Mouse (Mus musculus) adrenal gland, postnatal 36 days (tissue): ENCODE measurements at regions not wholly inside any gene's neighbourhood (a gene's known extent, or its start where the extent isn't known, plus 50 kb on each side); places are given as distances from the start of the nearest gene placed in this dataset.

Source experiments
- DNase-seq, 2 experiments: peaks; one replicate each; pipeline ENCODE4 v3.0.0; 2021; ENCODE audit warnings: mixed read lengths in 1 of 2

GRCm38 (mm10) chr19:15800856-15801706 is 146.1 kb downstream of the Psat1 start:
- DNase-seq, result peak in 1 of 2 experiments; percentile 15

GRCm38 (mm10) chr19:15796466-15796865 is 150.7 kb downstream of the Psat1 start:
- DNase-seq, result peak; percentile 28 to 40

GRCm38 (mm10) chr19:15791942-15792341 is 155.2 kb downstream of the Psat1 start:
- no peak for DNase-seq

- no peak for DNase-seq
These were observed 155.7 kb downstream of the Psat1 start for GRCm38 (mm10) chr19:15791264-15791913.

- no peak for DNase-seq
These were observed 156.4 kb downstream of the Psat1 start for GRCm38 (mm10) chr19:15790620-15791263.

GRCm38 (mm10) chr19:15789741-15790140 is 157.4 kb downstream of the Psat1 start:
- DNase-seq, result no peak

- no peak for DNase-seq
These were observed 162.5 kb downstream of the Psat1 start for GRCm38 (mm10) chr19:15784644-15785043.

- DNase-seq, result no peak
These were observed 177.5 kb downstream of the Psat1 start for GRCm38 (mm10) chr19:15769651-15770050.

GRCm38 (mm10) chr19:15761086-15761485 is 186.1 kb downstream of the Psat1 start:
- DNase-seq, result no peak

GRCm38 (mm10) chr19:15745026-15745777 is 201.9 kb downstream of the Psat1 start:
- DNase-seq, result peak; percentile 28 to 54

GRCm38 (mm10) chr19:15736200-15736599 is 210.9 kb downstream of the Psat1 start:
- DNase-seq, result no peak

- no peak for DNase-seq
These were observed 220.2 kb downstream of the Psat1 start for GRCm38 (mm10) chr19:15726785-15727406.

GRCm38 (mm10) chr19:15692379-15693023 is 254.6 kb downstream of the Psat1 start:
- DNase-seq, result no peak

GRCm38 (mm10) chr19:15669996-15670395 is 277.1 kb downstream of the Psat1 start:
- DNase-seq, result peak; percentile 58 to 66

GRCm38 (mm10) chr19:15669541-15669940 is 277.6 kb downstream of the Psat1 start:
- no peak for DNase-seq

GRCm38 (mm10) chr19:15668624-15669016 is 278.5 kb downstream of the Psat1 start:
- DNase-seq, result no peak

- peak; percentile 29 to 37 for DNase-seq
These were observed 279.1 kb downstream of the Psat1 start for GRCm38 (mm10) chr19:15667889-15668623.

- DNase-seq, result no peak
These were observed 283.4 kb downstream of the Psat1 start for GRCm38 (mm10) chr19:15663659-15664255.

- no peak for DNase-seq
These were observed 288.5 kb downstream of the Psat1 start for GRCm38 (mm10) chr19:15658611-15659010.

- DNase-seq, result peak; percentile 32 to 37
These were observed 289.3 kb downstream of the Psat1 start for GRCm38 (mm10) chr19:15657846-15658245.
